Mouse (Mus musculus) layer of hippocampus, adult 18-20 months (tissue): ENCODE data around the gene Flnb. TPM values are rescaled to one million over a fixed set of nuclear protein-coding genes. Genes with fewer than 3 reads are reported as not detected.
A peak's percentile ranks its signal among the peaks of the same experiment; 100 is the strongest.

Experiments
- DNase-seq, 2 experiments: peaks; one replicate each; pipeline ENCODE4 v3.0.0; 2022; ENCODE audit warnings: low spot score in 2 of 2
- total RNA-seq, 2 experiments: library from RNA; stranded (reverse); gene quantifications; 2 replicates each; pipeline ENCODE4 v1.2.3; 2021

The Flnb gene
- total RNA-seq, 2 experiments from 2014 or later, result 40.3 to 62.2 TPM

GRCm38 (mm10) chr14:7826151-7826937, 8.6 kb downstream of the Flnb start:
- DNase-seq, result peak in 1 of 2 experiments; percentile 28

GRCm38 (mm10) chr14:7829181-7829580, 11.4 kb downstream of the Flnb start:
- no peak for DNase-seq

GRCm38 (mm10) chr14:7831770-7832439, 14.1 kb downstream of the Flnb start:
- DNase-seq, result peak in 1 of 2 experiments; percentile 54

GRCm38 (mm10) chr14:7832440-7832783, 14.7 kb downstream of the Flnb start:
- DNase-seq, result peak in 1 of 2 experiments; percentile 55

- DNase-seq, result no peak
Measured at GRCm38 (mm10) chr14:7833458-7833857, 15.7 kb downstream of the Flnb start.

- no peak for DNase-seq
Measured at GRCm38 (mm10) chr14:7838564-7839089, 20.9 kb downstream of the Flnb start.

- no peak for DNase-seq
Measured at GRCm38 (mm10) chr14:7839950-7840514, 22.3 kb downstream of the Flnb start.

GRCm38 (mm10) chr14:7842631-7843332, 25.0 kb downstream of the Flnb start:
- DNase-seq, result no peak

- DNase-seq, result no peak
Measured at GRCm38 (mm10) chr14:7846696-7847095, 28.9 kb downstream of the Flnb start.

- no peak for DNase-seq
Measured at GRCm38 (mm10) chr14:7847746-7848232, 30.0 kb downstream of the Flnb start.

GRCm38 (mm10) chr14:7850913-7851312, 33.2 kb downstream of the Flnb start:
- DNase-seq, result no peak

GRCm38 (mm10) chr14:7851543-7852065, 33.8 kb downstream of the Flnb start:
- DNase-seq, result peak in 1 of 2 experiments; percentile 60

GRCm38 (mm10) chr14:7853691-7854090, 35.9 kb downstream of the Flnb start:
- no peak for DNase-seq

GRCm38 (mm10) chr14:7854366-7854765, 36.6 kb downstream of the Flnb start:
- DNase-seq, result no peak

- DNase-seq, result peak in 1 of 2 experiments; percentile 61
Measured at GRCm38 (mm10) chr14:7855101-7855500, 37.3 kb downstream of the Flnb start.

- no peak for DNase-seq
Measured at GRCm38 (mm10) chr14:7855501-7855900, 37.7 kb downstream of the Flnb start.

GRCm38 (mm10) chr14:7856348-7856747, 38.6 kb downstream of the Flnb start:
- no peak for DNase-seq

- no peak for DNase-seq
Measured at GRCm38 (mm10) chr14:7857835-7858234, 40.1 kb downstream of the Flnb start.

- no peak for DNase-seq
Measured at GRCm38 (mm10) chr14:7858430-7858829, 40.7 kb downstream of the Flnb start.

- no peak for DNase-seq
Measured at GRCm38 (mm10) chr14:7860525-7861154, 42.9 kb downstream of the Flnb start.
